Mouse (Mus musculus) brain, embryonic 18.5 days (tissue): ENCODE measurements around the gene Alox12e.
"Not testable (repeated sequence)": the region's sequence is repeated elsewhere in the genome, so short reads cannot be mapped to it uniquely, and the experiment has no call there.

ENCODE experiments used
- DNase-seq: peaks from one replicate; pipeline ENCODE4 v3.0.0-alpha.2; 2012; ENCODE audit warnings: low read depth, low spot score

Alox12e gene

DNA sequence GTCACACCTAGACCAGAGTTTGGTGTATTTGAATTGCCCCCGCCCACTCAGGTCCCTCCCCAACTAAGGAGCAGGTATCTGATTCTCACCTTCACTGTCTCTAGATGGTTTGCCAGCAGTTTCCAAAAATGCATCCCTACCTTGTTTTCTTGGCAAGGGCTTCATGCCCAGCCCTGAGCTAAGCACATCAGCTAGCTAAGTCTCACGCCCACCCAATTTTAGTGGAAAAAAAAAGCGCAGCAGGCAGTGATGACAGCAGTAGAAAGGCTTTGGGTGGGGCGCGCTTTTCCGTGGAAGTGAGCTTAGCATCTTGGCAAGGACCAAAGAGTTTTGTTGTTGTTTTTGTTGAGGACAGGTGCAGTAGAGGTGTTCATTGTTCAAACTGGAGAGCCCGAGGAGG, at the start of gene Alox12e:
Gene Alox12e, minus strand, starts transcription at position 101 of the 400 bp plus-strand sequence.
- no peak for DNase-seq

DNA sequence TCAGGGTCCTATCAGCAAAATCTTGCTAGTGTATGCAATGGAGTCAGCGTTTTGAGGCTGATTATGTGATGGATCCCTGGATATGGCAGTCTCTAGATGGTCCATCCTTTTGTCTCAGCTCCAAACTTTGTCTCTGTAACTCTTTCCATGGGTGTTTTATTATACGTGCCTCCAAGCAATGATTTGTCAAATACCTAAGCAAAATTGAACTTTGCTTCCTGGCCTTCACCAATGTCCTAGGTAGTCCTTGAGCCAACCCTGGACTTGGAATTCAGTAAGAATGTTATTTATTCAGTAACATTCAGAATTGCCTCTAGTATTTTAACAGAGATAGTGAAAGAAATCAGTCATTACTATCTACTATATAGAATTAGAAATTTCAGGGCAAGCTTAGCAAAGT, 46.2 kb upstream of the Alox12e start:
- DNase-seq, result not testable (repeated sequence)

DNA sequence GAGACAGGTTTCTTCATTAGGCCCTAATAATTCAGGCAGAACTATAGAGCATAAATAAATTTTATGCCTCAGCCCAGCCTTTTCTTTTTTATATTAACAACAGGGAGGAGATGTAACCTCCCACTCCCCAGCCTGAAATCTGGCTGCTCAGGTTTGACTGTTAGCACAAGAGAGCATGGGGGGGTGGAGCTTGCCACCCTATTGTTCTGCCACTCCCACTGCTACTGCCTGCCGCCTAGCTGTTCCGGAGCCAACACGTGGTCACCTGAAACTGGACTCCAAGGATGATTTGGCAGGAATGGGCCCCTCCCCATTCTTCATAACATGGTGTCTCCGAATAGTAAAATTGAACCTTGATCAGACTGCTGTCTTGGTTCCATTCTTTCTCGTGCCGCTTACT, 45.3 kb upstream of the Alox12e start:
- DNase-seq, result not testable (repeated sequence)

DNA sequence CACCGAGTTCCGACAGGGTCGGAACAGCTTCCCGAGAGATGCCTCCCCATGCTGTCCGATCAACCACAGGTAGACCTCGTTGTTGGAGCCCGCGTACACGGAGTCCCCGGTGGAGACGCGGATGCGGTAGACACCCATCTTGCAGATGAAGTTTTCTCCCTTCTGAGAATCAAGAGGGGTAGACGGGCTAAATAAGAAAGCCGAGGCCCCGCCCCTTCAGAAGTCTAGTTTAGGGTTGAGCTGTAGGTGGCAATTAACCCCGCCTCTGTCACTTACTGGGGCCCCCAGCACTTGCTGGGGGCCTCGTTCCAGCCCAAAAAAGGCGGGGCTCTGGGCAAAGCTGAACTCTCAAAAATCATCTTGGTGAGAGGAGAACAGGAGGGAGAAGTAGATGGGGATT, 29.4 kb upstream of the Alox12e start, which contains the start of gene Alox15:
Gene Alox15, minus strand, starts transcription at position 164 of the 400 bp plus-strand sequence.
- no peak for DNase-seq

DNA sequence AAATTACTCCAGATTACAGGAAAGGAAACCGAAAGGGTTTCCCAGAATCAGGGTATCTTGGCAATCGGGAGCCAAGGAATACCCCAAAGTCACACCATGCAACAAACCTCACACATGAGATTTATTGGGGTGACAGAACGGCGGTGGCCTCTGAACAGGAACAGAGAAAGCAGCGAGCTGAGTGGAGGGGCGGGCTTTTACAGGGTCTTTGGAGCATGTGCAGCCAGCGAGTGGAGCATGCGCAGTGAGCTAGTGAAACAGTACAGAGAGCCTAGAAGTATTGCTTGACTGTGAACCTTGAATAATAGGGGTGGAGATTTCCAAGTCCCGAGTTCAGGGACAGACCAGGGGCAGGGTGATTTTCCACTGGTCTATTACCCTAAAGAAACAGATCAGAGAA, 26.2 kb upstream of the Alox12e start:
- no peak for DNase-seq

DNA sequence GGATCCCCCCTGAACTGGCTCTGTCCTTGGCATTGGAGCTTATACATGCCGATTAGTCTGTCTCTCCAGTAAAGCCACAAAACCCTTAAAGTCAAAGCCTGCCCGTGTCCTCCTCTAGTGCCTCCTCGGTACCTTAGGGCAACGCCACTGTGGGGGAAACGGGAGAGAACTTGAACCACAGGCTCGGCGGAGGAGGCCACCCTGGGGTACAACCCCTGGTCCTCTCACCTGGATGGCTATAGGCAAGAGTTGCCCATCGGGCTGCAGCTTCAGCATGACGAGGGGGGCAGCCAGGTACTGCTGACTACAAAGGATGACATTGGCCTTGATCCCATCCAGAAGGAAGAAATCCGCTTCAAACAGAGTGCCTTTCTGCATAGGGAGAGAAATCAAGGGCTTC, 25.4 kb upstream of the Alox12e start:
- no peak for DNase-seq

DNA sequence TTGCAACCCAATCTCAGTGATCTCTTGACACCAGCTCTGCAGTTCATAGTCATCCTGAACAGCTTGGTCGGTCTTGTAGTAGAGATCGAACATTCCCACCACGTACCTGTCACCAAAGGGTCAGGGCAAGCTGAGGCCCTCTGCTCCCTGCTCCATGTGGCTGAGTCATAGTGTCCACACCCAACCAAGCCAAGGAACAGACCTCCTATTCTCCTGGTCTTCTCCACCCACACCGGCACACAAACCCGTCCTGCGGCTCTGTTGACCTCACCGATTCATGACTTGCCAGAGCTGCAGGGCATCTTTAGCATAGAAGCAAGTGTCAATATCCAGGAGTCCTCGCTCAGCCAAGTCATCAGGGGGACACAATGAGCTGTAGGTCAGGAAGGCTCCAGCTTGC, 23.1 kb upstream of the Alox12e start:
- no peak for DNase-seq

DNA sequence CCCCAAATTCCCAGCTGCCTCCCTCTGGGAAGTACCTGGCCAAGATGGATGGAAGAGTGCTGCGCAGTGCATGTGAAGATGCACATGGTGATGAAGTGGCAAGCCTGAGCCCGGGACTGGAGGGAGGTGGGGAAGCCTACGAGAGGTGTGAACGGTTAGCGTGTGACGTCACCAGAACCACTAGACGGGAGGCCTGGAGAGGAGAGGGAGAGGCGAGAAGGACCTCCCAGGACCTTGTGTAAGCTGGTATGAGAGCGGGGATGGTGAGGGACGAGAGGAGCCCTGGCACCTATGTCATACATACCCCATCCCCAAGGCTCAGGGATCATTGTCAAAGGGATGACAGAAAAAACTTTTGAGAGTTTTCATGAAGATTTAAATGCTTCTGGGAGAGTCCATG, 22.6 kb upstream of the Alox12e start:
- DNase-seq, result no peak

DNA sequence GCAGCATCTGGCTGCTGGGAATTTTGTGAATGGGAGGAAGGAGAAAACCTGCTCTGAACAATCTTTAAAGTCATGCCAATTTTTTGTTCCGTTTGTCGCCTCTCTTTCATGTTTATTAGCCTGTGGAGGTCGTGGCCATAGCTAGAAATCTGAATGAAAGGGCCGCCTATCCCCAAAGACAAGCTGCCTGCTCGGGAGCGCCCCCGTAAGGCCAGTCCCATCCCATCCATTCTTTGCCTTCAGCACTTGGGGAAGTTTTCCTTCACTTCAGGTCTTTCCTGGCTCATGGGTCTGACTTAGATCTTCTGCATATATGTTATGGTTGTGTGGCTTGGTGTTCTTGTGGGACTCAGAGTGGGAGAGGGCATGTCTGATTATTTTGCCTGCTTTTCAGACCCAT, 17.1 kb upstream of the Alox12e start:
- DNase-seq, result no peak

DNA sequence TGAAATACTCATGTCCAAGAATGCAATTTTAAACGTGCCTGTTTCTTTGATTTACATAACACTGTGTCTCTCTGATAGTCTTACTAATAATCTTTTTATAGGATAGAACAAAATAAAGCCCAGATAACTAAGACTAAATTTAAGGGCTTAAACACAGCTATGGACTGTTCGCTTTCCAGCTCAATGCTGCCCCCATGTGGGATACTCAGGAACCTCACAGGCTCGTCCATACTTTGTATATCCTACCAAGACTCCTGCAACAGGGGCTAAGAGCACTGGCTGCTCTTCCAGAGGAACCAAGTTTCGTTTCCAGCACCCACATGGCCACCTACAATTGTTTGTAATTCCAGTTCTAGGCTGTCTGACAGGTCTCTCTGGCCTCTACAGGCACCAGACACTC, 12.0 kb upstream of the Alox12e start:
- no peak for DNase-seq

DNA sequence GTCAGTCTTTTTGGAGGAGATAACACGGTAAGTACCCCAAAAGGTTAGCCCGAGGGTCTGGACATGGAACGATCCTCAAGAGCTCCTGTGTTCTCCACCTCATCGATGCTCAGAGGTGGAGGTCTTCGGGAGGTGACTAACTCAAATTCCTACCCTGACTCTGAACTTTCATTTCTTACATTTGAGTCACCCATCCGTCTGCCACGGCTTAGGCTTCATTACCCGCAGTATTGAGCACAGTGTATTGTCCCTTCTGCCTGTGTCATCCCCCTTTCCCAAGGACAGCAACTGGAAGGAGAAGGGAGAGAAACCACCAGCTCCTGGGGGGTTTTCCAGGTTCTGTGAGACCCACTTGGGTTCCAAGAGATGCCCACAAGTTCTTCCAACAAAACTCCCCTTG, 2.3 kb upstream of the Alox12e start:
- DNase-seq, result no peak

DNA sequence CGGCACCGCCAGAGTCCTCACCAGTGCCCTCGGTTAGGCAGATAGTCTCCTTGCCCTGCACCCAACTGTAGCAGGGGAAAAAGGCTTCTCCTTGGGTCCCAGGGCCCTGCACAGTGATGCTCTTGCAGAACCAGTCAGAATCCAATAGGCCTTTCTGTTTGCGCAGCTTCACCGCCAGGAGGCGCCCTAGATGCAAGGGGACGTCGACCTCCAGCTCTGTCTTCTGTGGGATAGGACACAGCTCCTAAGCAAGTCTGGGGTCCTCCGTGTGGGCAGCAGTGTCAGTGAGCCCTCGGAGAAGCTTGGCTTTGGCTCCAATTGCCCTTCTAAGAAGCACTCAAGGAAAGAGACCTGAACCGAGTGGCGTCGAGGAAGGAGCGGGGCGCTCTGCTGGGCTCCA, 764 bp downstream of the Alox12e start:
- DNase-seq, result no peak

DNA sequence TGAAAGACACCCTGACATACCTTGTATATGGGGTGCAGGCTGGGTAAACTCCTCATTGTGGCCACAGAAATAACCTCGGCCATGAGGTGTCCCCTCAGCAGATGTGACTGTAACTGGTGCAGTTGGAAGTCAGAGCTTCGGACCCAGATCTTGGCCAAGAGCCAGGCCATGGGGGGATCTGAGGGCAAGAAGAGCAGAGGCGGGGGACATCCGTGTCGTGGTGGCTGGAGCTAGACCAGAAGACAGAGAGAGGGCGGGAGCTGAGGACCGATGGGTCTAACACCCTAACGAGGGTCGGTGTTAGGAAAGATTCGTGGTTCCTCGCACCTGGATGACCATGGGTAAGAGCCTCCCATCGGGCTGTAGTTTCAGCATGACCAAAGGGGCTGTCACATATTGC, 2.8 kb downstream of the Alox12e start:
- DNase-seq, result no peak

DNA sequence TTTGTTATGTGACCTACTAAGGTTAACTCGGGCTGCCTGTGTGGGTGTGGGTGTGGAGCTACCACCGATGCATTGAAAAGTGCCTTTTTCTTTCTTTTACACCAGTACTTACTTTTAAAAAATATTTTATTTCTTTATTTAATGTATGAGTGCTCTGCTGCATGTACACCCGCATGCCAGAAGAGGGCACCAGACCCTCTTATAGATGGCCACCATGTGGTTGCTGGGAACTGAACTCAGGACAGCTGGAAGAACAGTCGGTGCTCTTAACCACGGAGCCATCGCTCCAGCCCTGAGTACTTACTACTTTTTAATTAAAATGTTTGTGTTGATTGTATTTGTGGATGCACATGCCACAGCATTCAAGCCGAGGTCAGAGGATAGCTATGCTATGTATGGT, 8.6 kb downstream of the Alox12e start:
- no peak for DNase-seq

DNA sequence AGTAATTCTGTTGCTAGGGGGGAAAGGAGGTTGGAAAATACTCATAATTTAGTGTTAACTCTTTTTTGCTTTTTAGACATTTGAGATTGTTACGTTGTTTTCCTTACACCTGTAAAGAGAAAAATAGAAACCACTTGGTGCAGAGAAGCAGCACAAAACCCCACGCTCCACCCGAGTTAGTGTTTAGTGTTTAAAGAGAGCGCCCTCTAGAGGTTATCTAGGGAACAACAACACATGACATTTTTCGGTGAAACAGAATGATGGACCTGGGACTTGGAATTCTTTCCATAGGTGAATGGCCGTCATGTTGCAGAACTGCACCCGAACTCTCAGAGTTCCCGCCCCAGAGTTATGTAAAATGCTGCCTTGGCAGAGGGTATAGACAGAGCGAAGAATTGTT, 13.1 kb downstream of the Alox12e start:
- DNase-seq, result peak; percentile 12

DNA sequence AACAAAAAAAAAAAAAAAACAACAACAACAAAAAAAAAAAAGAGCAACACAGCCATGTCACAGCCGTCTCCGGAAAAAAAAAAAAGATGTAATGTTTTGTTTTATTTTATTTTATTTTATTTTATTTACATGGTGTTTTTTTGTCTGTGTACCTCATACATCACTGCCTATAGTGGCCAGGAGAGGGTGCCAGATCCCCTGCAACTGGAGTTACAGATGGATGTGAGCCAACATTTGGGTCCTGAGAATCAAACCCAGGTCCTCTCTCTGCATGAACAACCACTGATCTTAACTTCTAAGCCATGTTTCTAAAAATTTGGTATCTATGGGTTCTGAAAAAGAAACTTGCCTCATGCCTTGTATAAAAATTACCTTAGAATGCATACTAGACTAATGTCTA, 14.1 kb downstream of the Alox12e start:
- DNase-seq, result no peak

DNA sequence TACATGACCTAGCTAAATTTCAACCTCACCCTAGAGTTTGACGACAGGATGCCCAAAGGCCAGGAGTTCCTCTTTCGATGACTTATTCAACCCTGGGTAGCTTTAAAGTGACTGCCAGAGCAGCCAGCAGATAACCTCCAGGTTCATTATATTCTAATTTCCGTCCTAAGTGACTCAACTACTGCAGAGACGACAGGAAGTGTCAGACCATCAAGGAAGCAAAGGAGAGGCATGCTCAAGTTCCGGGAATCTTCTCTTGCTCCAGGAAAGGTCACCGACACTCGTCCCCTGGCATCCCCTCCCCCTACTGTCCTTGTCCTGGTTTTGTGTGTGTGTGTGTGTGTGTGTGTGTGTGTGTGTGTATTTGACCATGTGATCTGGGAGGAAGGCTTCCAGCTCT, 16.3 kb downstream of the Alox12e start:
- DNase-seq, result no peak

DNA sequence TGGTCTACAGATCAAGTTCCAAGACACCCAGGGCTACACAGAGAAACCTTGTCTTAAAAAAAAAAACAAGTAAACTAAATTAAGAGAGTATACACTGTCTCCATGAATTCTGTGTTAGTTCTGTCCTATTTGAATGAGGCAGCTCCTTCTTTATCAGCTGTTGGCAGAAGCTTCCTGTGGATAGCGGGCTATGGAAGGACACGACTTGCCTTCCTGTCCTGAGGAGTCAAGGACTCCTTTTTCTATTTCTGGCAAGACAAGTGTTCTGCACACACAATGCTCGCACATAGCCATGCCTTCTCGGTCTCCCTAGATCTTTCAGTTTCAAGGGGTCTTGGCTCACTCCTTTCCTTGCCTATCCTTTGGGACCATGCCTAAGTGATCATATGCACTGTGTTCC, 20.1 kb downstream of the Alox12e start:
- no peak for DNase-seq

DNA sequence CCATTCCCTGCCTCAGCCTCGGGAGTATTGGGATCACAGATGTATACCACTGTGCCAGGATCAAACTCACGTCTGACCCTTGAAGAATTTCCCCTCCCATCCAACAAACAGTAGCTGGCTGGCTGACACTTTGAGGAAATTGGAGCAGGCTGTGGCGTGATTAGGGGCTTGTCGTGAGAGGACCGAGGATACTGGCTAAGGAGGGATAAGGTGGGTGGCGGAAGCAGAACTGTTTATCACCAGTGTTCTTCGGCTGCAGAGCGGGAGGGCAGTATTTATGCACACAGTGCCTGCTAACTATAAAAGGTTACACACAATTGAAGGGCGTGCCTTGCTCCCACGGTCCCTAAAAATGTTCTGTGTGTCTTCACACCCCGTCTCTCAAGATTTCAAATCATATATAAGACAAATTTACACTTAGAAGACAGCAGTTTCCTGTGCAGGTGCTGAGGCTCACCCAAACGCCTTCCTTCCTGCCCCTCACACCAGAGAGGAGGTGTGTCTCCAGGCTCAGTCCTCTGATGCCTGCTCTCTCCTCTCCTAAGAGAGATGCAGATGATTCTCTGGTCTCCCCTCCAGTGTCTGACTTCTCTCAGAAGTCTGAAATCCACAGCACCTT, 24.5 kb downstream of the Alox12e start:
- DNase-seq, result no peak

DNA sequence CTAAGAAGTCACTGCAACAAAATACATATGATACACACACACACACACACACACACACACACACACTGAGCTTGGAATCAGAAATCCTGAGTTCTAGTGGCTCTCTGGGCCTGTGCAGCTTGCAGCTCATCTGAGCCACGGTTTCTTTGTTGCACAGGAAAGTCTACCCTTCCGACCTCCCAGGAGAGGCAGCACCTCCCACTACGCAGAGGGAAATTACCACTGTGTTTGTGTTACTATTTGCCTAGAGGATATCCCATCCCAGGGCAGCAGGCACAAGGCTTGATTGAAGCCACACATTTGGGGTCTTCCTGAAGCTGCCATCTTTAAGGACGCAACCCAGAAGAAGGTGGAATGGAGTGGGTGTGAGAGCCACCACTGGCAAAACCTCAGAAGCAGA, 25.0 kb downstream of the Alox12e start:
- DNase-seq, result no peak

DNA sequence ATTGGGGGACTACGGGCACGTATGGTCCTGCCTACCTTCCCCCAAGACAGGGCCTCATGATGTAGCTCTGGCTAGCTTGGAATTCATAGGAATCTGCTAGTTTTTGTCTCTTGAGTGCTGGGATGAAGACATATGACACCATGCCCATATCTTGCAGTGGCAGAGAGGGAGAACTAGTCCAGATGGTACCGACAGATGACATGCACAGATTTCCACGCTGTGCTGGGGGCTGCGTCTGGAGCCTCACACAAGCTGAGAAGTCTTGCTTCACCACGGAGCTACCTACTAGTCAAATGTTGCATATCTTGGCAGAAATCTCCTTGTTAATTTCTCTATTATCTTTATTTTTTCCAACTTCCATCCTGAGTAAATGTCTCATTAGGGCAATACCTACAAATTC, 28.5 kb downstream of the Alox12e start:
- peak; percentile 54 for DNase-seq

DNA sequence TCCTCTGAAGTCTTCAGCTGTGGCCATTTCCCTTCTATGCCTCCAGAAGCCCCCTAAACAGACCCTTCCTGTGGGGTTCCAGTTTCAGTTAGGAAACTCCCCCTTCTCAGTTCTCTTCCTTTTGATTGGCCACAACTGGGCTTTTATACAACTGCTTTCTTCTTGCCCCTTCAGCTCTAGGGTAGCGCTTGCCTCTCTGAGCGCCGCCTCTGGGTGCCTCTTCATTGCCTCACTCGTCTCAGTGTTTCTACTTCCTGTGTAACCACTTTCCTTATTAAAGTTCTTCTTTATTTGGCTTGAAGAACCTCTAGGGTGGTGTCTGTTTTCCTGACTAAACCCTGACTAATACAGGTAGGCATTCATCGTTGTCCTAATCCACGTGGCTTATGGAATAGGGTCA, 31.2 kb downstream of the Alox12e start:
- DNase-seq, result no peak

DNA sequence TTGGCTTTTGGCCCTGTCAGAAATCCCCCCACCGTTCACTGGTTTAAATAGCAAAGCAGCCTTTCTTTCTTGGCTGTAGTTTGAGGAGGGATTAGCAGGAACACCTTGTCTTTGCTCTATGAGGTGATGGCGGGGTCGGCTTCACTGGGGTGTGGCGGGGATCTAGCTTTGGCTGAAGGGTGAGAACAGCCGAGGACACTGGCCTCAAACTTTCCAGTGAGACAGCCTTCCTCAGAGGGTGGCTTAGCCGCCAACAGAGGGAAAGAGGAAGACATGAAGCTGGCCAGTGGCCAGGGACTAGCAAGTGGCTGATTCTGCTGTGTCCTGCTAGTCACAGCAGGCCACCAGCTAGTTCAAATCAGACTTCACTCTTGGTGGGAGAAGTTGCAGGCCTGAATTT, 33.2 kb downstream of the Alox12e start:
- DNase-seq, result no peak

DNA sequence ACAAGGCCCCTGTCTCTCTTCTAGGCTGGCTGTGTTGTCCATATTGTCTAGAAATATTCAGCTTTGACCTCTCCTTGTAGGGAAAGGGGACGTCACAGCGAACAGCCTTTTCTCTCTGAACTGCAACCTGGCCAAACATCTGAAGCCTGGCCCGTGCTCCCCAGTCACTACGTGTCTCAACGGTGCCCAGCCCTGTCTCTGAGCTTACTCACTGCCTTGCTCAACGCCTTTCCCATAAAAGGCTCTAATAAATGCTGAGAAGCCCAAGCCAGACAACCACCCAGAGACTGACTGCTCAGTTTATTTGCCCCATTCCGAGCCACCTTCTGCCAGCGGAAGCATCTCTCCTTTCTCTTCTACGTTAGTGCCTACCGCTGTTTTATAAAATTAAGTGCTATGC, 34.3 kb downstream of the Alox12e start:
- no peak for DNase-seq
